Mouse (Mus musculus) T-cell, adult 2 months (primary cell): ENCODE results near the gene Rasd1.

Source experiments
- DNase-seq: peaks from one replicate; pipeline ENCODE4 v3.0.0; 2022; ENCODE audit warnings: low spot score

Gene Rasd1

DNA sequence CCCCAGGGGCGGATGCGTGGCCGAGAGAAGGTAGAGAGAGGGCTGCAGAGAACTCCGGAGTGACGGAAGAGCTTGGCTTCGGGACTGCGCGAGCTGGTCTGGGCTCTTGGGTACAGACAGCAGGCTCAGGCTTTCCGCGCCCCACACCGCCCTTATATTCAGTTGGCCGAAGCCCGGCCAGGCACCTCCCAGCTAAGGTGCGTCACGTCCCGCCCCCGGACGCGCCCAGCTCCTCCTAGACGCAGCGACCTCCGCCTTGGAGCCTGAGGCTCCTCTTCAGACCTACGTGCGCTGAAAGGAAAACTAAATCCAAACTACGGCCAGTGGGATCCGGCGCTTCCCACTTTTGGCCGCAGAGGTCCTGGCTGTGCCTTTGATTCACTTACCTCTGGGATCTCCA lies at the start of gene Rasd1:
Gene Rasd1, minus strand, starts transcription at position 127 of the 400 bp plus-strand sequence.
- DNase-seq: peak; percentile 46

DNA sequence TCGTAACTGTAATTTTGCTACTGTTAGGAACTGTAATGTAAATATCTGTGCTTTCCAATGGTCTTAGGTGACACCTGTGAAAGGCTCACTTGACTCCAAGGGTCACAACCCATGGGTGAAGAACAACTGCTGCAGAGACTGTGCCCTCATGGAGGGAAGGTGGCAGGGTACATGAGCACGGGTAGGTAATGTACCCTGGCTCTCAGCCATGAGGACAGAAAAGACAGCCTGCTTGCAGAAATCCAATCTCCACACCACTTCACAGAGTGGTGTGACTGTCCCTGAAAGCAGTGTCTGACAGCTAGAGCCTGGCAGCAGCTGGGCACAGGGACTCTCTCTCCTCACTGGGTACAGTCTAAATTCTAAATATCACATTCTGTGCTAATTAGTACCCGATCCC lies 46.8 kb upstream of the Rasd1 start:
- DNase-seq: no peak

DNA sequence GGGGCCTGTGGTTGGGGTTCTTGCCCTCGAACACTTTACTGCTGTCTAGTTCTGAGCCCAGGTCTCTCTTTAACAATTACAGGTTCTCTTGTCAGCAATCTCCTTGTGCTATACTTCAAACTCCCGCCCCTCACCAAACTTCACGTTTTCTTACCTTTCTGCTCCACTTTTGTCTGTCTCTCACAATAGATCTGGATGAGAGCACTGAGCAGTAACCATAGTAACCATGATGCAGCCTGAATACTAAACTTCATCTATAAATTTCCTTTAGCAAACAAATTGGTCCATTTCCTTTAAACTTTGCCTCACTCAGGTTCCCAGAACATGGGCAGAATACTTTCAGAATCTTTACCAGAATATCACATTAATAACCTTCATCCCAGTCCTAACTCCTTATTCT lies 44.7 kb upstream of the Rasd1 start:
- DNase-seq: no peak

DNA sequence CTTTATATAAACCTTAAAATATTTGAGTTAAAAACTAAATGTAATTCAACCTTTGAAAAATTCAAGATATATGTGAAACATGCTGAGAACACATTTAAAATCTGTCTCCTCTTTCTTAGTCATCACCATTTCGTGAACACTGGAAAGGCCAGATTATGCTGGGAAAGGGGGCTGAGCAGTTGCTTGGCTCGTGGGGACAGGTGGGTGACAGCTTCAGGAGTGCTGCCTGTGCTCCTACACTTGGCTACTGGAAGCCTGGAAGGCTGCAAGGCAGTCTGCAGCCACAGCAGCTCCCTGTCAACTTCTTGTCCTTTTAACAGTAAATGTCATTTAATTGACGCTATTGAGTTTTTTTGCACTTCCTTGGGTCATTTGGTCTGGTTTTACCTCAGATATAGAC lies 41.1 kb upstream of the Rasd1 start:
- no peak for DNase-seq

DNA sequence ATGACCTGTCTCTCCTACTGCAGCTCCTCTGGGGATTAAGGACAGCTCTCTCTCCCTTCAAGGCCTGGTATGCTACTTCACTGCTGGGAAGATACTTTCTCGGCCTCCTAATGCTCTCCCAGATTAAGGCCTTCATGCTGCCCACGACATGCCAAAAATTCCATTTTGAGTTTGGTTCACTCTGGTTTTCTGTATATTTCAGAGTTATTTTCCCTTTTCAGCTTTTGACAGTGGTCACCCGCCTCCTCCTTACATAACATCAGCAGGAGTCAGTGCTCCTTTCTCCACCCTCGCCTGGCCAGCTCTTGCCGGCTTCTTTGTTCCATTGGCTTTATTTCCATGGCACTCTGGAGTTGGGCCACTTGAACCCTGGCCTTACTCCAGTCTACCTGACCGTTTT lies 40.0 kb upstream of the Rasd1 start:
- no peak for DNase-seq

DNA sequence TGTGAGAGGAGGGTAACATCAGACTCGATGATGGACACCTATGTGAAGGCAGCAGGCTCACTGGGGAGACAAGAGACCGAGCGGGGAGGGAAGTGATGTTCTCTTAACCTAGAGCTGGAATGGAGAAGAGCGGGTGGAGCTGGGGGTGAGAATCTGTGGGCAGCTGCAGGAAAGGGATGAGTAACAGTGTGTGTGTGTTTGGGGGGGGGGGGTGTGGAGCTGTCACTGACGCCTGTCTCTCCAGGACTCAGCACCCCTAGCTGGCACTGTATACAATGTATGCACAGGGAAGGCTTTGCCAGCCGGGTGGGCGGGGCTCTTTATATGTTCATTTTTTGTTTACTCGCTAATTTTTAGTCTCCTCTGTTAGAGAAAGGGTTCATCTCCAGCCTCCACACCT lies 39.1 kb upstream of the Rasd1 start:
- no peak for DNase-seq

DNA sequence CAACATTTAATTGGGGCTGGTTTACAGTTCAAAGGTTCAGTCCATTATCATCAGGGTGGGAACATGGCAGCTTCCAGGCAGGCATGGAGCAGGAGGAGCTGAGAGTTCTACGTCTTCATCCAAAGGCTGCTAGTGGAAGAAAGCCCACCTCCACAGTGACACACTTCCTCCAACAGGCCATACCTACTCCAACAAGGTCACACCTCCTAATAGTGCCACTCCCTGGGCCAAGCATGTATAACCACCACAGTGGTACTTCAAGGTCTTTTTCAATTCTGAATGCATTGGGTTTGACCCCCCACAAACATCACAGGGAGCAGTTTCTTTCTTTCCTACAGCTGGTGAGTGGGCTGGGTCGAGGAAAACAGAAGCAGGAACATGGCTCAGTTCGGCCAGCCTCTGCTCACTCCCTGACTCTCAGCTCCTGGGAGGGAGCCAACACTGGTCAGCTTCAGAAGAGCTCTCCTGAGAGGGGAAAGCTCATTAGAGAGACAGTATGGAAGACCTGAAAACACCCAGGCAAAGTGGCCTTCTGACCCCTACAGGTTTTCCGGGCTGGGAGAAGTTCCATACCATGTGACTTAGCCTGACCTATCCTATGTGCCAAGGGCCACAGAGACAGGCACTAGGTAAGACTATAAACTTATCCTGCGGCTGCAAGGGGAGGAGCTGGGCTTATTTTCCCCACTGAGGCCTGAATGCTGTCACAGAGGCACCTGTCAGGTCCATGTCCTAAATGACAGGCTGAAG lies 36.7 kb upstream of the Rasd1 start:
- no peak for DNase-seq

DNA sequence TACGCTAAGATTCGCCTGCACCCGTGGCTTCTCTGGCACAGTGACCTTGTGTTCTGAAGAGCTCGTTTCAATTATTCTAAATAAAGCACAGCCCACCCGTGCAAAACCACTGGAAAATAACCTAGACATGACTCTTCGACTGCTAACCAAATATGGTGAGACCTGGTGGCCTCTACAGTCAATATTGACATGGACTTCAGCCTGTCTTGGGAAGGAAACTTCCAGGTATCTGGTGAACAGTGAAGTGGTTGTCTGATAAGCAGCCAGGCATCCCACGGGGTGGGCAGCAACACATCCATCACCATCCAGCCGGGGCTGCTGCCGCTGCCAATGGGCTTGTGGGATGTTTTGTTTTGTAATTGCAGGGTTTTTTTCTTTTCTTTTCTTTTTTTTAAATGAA lies 29.6 kb upstream of the Rasd1 start:
- DNase-seq: no peak

DNA sequence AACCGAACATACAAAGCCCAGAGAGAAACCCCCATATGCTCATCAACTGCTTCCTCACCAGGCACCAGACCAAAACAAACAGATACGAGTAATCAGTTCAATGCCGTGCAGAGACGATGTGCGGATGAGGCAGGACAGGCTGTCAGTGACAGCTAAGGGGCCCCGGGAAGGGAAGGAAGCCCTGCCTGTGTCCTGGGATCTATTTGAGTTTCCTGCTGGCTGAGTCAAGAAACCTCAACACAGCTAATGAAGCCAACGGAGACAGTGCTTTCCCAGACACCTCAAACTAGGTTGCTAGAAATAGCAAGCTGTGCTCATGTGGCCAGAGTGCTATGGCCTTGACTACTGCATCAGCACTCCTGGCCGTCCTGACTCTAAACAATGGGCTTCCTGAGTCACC lies 26.6 kb upstream of the Rasd1 start:
- DNase-seq: no peak

DNA sequence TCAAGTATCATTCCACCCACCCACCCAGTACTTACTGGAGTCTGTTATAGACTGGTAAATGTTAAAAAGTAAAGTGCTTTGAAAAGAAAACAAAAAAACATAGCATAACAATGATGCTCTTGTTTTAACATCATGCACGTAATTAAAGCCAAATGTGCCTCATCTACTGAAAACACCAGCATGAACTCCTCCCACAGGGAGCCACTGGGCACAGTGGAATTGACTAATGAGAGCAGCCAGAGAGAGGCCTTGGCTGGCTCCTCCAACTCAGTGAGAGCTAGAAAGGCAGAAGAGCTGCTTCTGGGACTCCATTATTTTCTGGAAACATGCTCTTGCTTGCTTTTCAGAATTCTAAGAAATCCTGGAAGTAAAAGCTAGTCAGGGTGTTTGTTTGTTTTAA lies 24.7 kb upstream of the Rasd1 start:
- no peak for DNase-seq

DNA sequence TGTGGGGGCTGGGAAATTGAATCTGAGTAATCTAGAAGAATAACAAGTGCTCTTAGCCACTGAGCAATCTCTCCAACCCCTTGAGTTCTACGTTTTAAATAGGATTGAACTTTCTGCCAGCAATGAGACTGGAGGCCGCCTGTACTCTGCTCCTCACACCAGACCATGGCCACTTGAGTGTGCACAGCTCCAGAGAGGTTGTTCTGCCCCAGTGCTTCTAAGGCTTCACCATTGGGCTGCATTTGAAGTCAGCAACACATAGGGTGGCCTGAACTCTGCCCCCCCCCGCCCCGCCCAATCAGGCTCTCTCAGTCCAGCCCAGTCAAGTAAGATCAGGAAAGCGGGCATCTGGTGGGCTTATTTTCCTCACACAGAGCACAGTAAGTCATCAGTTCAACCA lies 13.1 kb upstream of the Rasd1 start:
- no peak for DNase-seq

DNA sequence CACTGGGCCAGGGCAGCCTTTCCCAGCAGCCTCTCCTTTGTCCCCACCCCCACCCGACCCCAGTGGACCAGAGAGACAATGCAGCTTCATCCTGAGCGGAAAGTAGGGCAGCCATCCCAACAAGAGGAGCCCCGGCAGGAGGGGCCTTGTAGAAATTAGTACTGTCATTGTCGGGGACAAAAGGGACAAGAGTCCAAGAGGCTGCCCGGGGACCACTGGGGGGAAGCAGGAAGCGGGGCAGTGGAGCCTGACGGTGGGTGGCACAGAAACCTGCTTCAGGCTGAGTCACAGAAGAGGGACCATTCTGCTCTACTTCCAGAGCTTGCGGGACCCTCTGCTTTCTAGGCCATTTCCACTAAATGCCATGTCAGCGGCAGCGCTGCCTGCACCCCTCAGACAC lies 10.5 kb upstream of the Rasd1 start:
- DNase-seq: no peak

DNA sequence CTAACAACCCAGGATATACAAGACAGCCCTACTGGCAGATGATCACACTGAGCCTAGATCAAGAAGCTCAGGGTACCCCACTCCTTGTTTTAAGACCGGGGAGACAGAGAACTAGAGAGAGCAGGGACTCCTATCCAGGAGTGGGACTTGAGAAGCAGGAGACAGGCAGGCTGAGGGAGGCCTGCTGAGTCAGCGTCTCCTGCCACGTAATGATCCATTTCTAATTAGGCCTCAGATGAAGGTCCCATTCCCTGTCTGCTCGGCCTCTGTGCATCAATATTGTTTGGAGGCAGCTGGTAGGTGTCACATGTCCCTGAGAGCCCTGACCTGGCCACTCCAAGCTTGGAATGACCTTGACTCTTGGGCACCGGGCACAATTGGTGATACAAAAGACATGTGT lies 8.6 kb upstream of the Rasd1 start:
- DNase-seq: no peak

DNA sequence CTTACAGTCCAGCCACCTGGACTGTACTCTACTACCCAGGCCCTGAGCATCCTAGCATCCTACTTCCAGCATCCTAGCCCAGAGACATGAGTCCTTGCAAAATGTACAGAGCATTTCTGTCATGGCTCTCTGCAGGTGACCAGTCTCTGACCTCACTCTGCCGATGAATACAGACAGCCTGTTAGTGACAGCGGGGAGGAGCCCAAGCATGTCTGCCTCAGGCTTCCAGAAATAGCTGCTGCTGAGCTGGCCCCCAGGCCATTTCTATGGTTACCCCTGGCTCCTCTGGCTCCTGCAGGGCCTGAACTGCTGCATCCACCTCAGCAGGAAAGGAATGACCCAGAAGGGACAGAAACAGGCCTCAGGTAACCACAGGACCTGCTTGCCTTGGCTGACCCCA lies 6.9 kb upstream of the Rasd1 start:
- no peak for DNase-seq

DNA sequence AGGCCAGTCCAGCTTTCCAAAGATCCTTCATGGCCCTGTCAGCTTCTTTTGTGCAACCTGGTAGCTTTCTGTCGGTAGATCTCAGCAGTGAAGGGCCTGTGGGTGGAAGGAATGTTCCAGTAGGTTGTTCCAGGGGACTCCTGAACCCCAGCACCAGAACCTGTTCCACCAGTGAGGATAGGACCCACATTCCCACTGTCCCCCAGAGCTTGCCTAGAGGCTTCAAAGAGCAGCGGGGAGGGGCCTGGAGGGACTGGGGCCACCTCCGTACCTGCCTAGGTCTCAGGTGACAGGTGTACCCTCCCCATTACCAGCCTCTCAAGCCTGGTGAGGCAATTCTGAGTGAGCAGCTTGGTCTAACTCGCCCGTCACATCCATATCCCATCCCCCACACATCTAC lies 6.0 kb upstream of the Rasd1 start:
- DNase-seq: no peak

DNA sequence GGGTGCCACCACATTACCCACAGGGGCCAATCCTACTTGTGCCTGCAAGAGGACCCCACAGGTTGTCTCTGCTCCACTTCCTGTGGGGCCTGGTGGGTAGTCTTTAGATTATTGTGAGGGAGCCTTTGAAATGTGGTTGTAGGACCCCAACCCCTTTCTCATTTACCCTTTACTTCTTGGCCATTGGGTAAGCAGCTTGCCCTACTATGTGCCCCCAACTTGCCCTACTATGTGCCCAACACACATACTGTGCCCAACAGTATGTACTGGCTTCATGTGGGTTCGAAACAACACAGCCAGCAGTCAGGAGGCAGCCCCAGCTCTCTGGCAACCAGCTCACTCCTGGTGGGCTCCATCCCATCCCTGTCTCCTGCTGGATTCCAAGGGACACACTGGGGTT lies 3.0 kb upstream of the Rasd1 start:
- no peak for DNase-seq

DNA sequence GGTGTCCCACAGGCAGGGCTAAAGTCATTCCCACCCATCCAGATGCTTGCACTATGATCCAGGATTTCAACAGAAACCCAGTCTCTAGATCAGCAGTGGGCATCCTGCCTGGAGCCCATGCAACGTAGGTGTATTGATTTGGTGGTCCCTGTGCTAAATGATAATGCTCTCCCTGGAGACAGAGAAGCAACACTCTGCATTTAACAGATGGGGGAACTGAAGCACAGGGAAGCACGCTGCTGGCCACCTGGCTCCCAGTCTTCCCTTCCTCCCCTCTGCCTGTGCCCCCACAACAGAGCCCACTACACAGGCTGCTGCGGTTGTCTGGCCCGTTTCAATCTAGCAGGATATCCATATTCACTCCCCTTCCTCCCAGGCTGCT lies 1.3 kb upstream of the Rasd1 start:
- no peak for DNase-seq

DNA sequence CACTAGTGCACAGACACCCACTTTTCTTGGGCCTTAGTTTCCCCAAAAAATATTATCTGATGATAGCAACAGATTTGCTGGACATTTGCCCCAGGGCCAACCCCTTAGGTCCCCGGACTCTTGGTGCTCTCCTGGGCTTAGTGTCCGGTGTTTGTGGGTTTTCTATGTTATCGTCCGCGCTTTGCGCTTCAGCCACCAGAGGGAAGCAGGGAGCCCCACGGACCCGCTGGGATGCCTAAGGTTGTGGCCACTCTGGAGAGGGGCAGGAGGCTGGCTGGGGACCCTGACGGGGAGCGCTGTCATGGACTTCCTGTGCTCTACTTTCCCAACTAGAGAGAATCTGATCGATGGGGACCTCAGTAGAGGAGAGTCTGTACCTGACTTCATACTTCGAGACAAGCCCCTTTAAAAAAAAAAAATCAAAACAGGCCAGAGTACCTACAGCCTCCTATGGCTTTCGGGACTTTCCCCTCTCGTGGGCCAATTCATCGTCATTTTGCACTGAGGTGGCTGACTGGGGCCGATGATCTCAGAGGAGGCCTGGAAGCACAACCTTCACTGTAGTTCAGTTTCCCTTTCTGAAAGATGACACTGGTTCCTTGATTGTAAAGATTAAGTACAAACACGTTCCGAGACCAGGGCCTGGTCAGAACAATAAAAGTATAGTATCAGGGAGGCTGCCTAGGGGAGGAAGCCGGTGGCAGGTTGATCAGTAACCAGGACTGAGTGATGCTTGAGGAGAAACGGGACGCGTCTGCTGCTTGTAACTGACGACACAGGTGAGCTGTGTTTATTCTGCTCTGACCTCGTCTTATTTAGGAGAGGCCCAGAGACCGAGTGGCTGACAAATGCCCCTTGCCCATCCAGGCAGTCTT lies 720 bp upstream of the Rasd1 start:
- DNase-seq: peak; percentile 39

DNA sequence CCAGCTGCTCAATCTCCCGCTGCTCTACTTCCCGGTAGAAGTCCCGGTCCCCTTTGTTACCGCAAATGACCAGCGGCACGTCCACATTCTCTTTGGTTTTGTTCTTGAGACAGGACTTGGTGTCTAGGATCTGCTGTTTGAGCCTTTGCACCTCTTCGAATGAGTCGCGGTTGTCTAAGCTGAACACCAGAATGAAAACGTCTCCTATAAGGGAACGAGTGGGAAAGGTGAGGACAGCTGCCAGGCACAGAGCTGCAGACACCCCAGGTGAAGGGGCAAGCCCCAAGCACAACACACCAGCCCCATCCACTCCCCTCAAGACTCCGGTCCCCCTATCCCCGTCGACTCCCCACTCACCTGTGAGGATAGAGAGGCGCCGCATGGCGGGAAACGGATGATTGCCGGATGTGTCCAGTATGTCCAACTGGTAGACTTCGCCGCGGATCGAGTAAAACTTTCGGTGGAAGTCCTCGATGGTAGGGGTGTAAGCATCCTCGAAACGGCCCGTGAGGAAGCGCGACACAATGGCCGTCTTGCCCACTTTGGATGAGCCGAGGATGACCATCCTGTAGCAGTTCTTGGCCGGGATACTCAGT lies 483 bp downstream of the Rasd1 start:
- no peak for DNase-seq

DNA sequence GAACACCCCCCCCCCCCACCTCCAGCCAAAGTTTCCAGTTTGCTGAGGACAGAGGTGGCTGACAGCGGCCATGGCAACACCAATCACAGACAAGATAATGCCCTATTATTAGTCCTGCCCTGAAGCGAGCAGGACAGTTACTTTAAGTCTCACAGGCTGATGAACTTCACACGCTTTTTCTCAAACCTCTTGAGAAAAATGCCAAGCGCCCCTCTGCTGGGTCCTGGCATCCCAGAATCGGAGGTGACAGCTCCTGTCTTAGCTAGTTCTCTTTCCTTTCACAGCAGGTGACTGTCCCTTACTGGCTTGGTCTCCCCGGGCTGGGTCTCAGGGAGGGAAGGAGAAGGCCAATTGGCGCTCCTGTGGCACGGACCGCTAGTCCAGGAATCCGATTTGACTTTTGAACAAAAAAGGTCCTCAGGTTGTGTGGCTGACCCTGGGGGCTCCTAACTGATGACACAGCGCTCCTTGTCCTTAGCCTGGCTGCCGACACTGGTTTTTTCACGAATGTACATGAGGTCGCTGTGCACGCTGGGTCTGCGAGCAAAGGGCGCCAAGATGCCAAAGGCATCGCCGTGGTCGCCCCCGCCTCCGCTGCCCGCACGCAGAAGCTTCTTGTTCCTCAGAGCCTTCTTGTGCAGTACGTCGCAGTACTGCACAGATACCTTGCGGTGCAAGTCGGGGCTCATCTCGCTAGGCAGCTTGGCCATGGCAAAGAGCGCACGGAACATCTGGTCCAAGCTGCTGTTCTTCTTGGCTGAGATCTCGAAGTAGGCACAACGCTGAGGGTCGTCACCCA lies 1.2 kb downstream of the Rasd1 start:
- no peak for DNase-seq

DNA sequence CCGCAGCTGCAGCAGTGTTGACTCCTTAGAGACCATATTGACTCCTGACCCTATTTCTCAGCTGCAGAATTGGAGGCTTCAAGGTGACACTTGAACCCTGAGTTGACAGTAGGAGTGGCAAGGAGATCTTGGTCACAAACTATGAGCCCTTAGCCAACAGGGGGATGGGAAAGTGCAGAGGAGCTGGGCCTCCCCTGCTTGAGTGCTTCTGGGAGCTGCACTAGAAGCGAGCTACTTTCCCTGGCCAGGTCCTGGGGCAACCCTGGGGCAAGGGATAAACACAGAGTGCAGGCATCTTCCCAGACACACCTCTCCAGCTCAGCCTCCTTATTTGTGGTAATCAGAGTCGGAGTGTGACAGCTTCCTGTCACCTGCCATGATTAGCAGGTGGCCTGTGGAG lies 2.2 kb downstream of the Rasd1 start:
- DNase-seq: no peak

DNA sequence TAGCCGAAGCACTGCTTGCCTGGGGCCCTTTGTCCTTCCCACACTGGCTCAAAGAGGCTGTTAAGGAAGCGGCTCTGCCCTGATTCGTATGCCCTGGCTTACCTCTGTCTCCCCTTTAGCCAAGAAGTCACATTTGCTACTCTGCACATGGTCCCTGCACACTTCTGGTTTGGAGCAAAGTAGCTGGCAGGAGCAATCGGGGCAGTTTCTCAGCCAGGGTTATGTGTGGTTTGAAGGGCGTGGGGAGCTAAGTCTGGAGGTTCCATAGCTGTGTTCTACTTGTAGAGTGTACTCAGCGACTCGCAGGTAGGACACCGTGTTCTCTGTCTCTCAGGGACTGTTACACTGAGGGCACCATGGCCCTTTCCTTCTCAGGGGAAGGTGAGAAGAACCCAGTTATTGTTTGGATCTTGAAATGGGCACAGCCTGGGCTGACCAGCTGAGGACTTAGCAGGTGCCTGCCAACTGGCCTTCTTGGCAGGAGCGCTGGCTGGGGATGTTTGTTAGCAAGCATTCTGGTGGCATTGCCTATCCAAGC lies 3.3 kb downstream of the Rasd1 start:
- no peak for DNase-seq
